Mouse (Mus musculus): ENCODE data around the gene Daam1. TPM values are rescaled to one million over a fixed set of nuclear protein-coding genes. Genes with fewer than 3 reads are reported as not detected.

Daam1 gene
- total RNA-seq, 2 experiments from 2014 or later, result 20.0 to 21.6 TPM

GRCm38 (mm10) chr12:71932433-71933386 is 101.8 kb downstream of the Daam1 start:
- DNase-seq, result no peak

- no peak for DNase-seq
Measured at GRCm38 (mm10) chr12:71933989-71934645, 103.2 kb downstream of the Daam1 start.

GRCm38 (mm10) chr12:71936636-71937035 is 105.8 kb downstream of the Daam1 start:
- DNase-seq, result no peak

- no peak for DNase-seq
Measured at GRCm38 (mm10) chr12:71938513-71938912, 107.6 kb downstream of the Daam1 start.

GRCm38 (mm10) chr12:71941290-71941689 is 110.4 kb downstream of the Daam1 start:
- DNase-seq, result no peak

GRCm38 (mm10) chr12:71943112-71943511 is 112.2 kb downstream of the Daam1 start:
- DNase-seq, result no peak

- DNase-seq, result no peak
Measured at GRCm38 (mm10) chr12:71943646-71944045, 112.8 kb downstream of the Daam1 start.

- DNase-seq, result no peak
Measured at GRCm38 (mm10) chr12:71945844-71946243, 115.0 kb downstream of the Daam1 start.

GRCm38 (mm10) chr12:71946448-71946847 is 115.6 kb downstream of the Daam1 start:
- no peak for DNase-seq

- no peak for DNase-seq
Measured at GRCm38 (mm10) chr12:71948972-71949371, 118.1 kb downstream of the Daam1 start.

GRCm38 (mm10) chr12:71949606-71950005 is 118.7 kb downstream of the Daam1 start:
- no peak for DNase-seq

- DNase-seq, result no peak
Measured at GRCm38 (mm10) chr12:71950095-71950877, 119.4 kb downstream of the Daam1 start.

GRCm38 (mm10) chr12:71954180-71954935 is 123.5 kb downstream of the Daam1 start:
- DNase-seq, result no peak

- DNase-seq, result no peak
Measured at GRCm38 (mm10) chr12:71956980-71957379, 126.1 kb downstream of the Daam1 start.

- DNase-seq, result no peak
Measured at GRCm38 (mm10) chr12:71957496-71957895, 126.6 kb downstream of the Daam1 start.

GRCm38 (mm10) chr12:71959351-71959991 is 128.6 kb downstream of the Daam1 start:
- DNase-seq, result peak; percentile 45 to 52

GRCm38 (mm10) chr12:71961671-71962070 is 130.8 kb downstream of the Daam1 start:
- no peak for DNase-seq

GRCm38 (mm10) chr12:71962616-71963015 is 131.7 kb downstream of the Daam1 start:
- peak; percentile 44 to 45 for DNase-seq

- no peak for DNase-seq
Measured at GRCm38 (mm10) chr12:71968592-71968991, 137.7 kb downstream of the Daam1 start.

GRCm38 (mm10) chr12:71969022-71969421 is 138.1 kb downstream of the Daam1 start:
- no peak for DNase-seq

GRCm38 (mm10) chr12:71969439-71969838 is 138.6 kb downstream of the Daam1 start:
- DNase-seq, result no peak

Measured in adrenal gland, postnatal 36 days (tissue).